Mouse (Mus musculus): ENCODE measurements around the gene Unc5c. TPM values are rescaled to one million over a fixed set of nuclear protein-coding genes. Genes with fewer than 3 reads are reported as not detected.

The Unc5c gene
- total and polyA plus RNA-seq, 3 experiments, result not detected

DNA sequence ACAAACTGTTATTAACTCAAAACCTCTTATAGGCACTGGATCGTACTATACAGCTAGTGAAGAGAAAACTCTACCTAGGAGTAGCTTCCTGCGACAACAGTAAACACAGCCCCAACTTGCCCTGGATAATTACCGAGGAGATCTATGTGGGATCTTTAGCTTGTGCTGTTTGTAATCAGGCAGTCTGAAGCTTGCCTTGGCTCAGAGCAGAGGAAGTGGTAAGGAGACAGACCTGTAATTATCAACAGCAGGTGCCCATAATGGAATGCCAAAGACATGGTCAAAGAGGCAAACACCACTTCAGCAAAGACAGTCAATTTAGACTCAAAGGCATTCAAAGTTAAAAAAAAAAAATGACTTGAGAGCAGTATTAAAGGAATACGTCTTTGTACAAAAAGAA is 17.4 kb downstream of the Unc5c start:
- dilution Hi-C loops (cut with MboI; ENCODE audit: extremely low pct_ligation_motif_present, extremely low pct_unique_long_range_greater_than_20kb, low sequenced_read_pairs) (no loop called here), in situ Hi-C loops (cut with MboI; ENCODE audit: low pct_ligation_motif_present, low pct_unique_long_range_greater_than_20kb, low sequenced_read_pairs) (no loop called here)
- H3K4me2 ChIP-seq (ENCODE audit: insufficient read depth, low read depth, poor library complexity, severe bottlenecking), result no peak overlapping the region
- H3K4me3 ChIP-seq (replicated peaks in 1 of 3; ENCODE audit: low read depth in 2 of 3, low read length in 2 of 3, poor library complexity in 1 of 3), result no peak overlapping the region
- H3K27me3 ChIP-seq (replicated peaks), result no peaks in the 10 kb centered on the region
- H3K4me1 ChIP-seq (ENCODE audit: control insufficient read depth in 1 of 2, insufficient read depth in 2 of 2), result peaks cover 0 to 6% of the 10 kb centered on the region in 2 experiments; a peak in 1 of 4 replicates
- no peaks in the 10 kb centered on the region for H3K36me3 ChIP-seq (replicated peaks in 1 of 2; ENCODE audit: control insufficient read depth in 1 of 2, insufficient read depth in 1 of 2, low read length in 1 of 2)
- no peaks in the 10 kb centered on the region for H3K79me2 ChIP-seq (replicated peaks; ENCODE audit: control insufficient read depth, extremely low read depth, insufficient read depth, poor library complexity, severe bottlenecking)
- H3K9me3 ChIP-seq (replicated peaks; ENCODE audit: low read length), result no peaks in the 10 kb centered on the region
- TF ChIP-seq TBP (conservative IDR thresholded peaks at IDR 0.05; ENCODE audit: low read depth, low read length), result no peak
- no peak for TF ChIP-seq MEF2A (IDR thresholded peaks at IDR 0.05; ENCODE audit: borderline replicate concordance, low read depth, low read length)
- TF ChIP-seq MYC (IDR thresholded peaks at IDR 0.05; ENCODE audit: low read depth, low read length), result no peak
- TF ChIP-seq ZNF384 (IDR thresholded peaks at IDR 0.05; ENCODE audit: low read depth, low read length), result no peak
- no peak for TF ChIP-seq ELF1 (IDR thresholded peaks at IDR 0.05; ENCODE audit: low read depth, low read length)
- TF ChIP-seq USF1 (IDR thresholded peaks at IDR 0.05; ENCODE audit: low read depth, low read length), result no peak
- TF ChIP-seq NELFE (IDR thresholded peaks at IDR 0.05; ENCODE audit: low read depth, low read length), result no peak
- no peak for TF ChIP-seq BHLHE40 (IDR thresholded peaks at IDR 0.05; ENCODE audit: low read depth, low read length)
- TF ChIP-seq POLR2AphosphoS2 (IDR thresholded peaks at IDR 0.05; ENCODE audit: low read depth, low read length), result no peak
- no peak for TF ChIP-seq MAFK (IDR thresholded peaks at IDR 0.05; ENCODE audit: insufficient replicate concordance, low read length)
- no peak for TF ChIP-seq ZKSCAN1 (IDR thresholded peaks at IDR 0.05; ENCODE audit: borderline replicate concordance, low read depth, low read length)
- TF ChIP-seq MXI1 (IDR thresholded peaks at IDR 0.05; ENCODE audit: low read depth, low read length), result no peak
- no peak for TF ChIP-seq E2F4 (IDR thresholded peaks at IDR 0.05; ENCODE audit: insufficient replicate concordance, low read depth, low read length)
- TF ChIP-seq POLR2A (IDR thresholded peaks at IDR 0.05; ENCODE audit: low read depth, low read length), result no peak
- no peak for TF ChIP-seq NRF1 (IDR thresholded peaks at IDR 0.05; ENCODE audit: low read depth, low read length)
- TF ChIP-seq IRF4 (IDR thresholded peaks at IDR 0.05; ENCODE audit: low read depth, low read length), result no peak
- no peak for DNase-seq (ENCODE audit: extremely low read depth)
- no peak overlapping the region for H3K9ac ChIP-seq (ENCODE audit: insufficient read depth, low read depth)
- no peak overlapping the region for H3K27ac ChIP-seq (ENCODE audit: insufficient read depth, low read depth)

- Histone ChIP-seq H3K9ac (ENCODE audit: insufficient read depth, low read depth) (no peak overlapping the region), H3K4me3 (replicated peaks in 1 of 3; ENCODE audit: low read depth in 2 of 3, low read length in 2 of 3, poor library complexity in 1 of 3) (no peak overlapping the region), H3K27me3 (replicated peaks) (no peaks in the 10 kb centered on the region), H3K36me3 (replicated peaks in 1 of 2; ENCODE audit: control insufficient read depth in 1 of 2, insufficient read depth in 1 of 2, low read length in 1 of 2) (no peaks in the 10 kb centered on the region), H3K4me1 (ENCODE audit: control insufficient read depth in 1 of 2, insufficient read depth in 2 of 2) (peaks cover 0 to 6% of the 10 kb centered on the region in 2 experiments; a peak in 1 of 4 replicates), H3K4me2 (ENCODE audit: insufficient read depth, low read depth, poor library complexity, severe bottlenecking) (no peak overlapping the region), H3K9me3 (replicated peaks; ENCODE audit: low read length) (no peaks in the 10 kb centered on the region), H3K79me2 (replicated peaks; ENCODE audit: control insufficient read depth, extremely low read depth, insufficient read depth, poor library complexity, severe bottlenecking) (no peaks in the 10 kb centered on the region), H3K27ac (ENCODE audit: insufficient read depth, low read depth) (no peak overlapping the region)
- TF ChIP-seq JUN (IDR thresholded peaks at IDR 0.05; ENCODE audit: insufficient read depth, low read depth, low read length) (no peak), MAFK (IDR thresholded peaks at IDR 0.05; ENCODE audit: insufficient replicate concordance, low read length) (no peak), SMC3 (IDR thresholded peaks at IDR 0.05; ENCODE audit: low read depth, low read length) (no peak), POLR2AphosphoS2 (IDR thresholded peaks at IDR 0.05; ENCODE audit: low read depth, low read length) (no peak), IRF4 (IDR thresholded peaks at IDR 0.05; ENCODE audit: low read depth, low read length) (no peak), ETS1 (conservative IDR thresholded peaks at IDR 0.05; ENCODE audit: low read depth, low read length) (no peak), ZC3H11A (IDR thresholded peaks at IDR 0.05; ENCODE audit: low read depth, low read length) (no peak), USF2 (conservative IDR thresholded peaks at IDR 0.05; ENCODE audit: low read depth, low read length) (no peak), TCF12 (IDR thresholded peaks at IDR 0.05; ENCODE audit: low read depth, low read length) (no peak), E2F4 (IDR thresholded peaks at IDR 0.05; ENCODE audit: insufficient replicate concordance, low read depth, low read length) (no peak), ZMIZ1 (IDR thresholded peaks at IDR 0.05; ENCODE audit: low read depth, low read length) (no peak)
- in situ Hi-C loops (cut with MboI; ENCODE audit: low pct_ligation_motif_present, low pct_unique_long_range_greater_than_20kb, low sequenced_read_pairs), result no loop called here
- DNase-seq (ENCODE audit: extremely low read depth), result no peak
- dilution Hi-C loops (cut with MboI; ENCODE audit: extremely low pct_ligation_motif_present, extremely low pct_unique_long_range_greater_than_20kb, low sequenced_read_pairs), result no loop called here
These were observed 18.8 kb downstream of the Unc5c start for GRCm38 (mm10) chr3:141483665-141484431.

Data from CH12.LX (cell line).